Mouse (Mus musculus) lung, embryonic 15.5 days (tissue): ENCODE measurements around the gene Chd2. TPM values are rescaled to one million over a fixed set of nuclear protein-coding genes. Genes with fewer than 3 reads are reported as not detected.
"Not testable (repeated sequence)": the region's sequence is repeated elsewhere in the genome, so short reads cannot be mapped to it uniquely, and the experiment has no call there.

Source experiments
- ATAC-seq: fragments of 200-750 bp; cut with Nextera tagmentation; 2 replicates; pipeline ENCODE4 v1.8.0; 2017; ENCODE audit warnings: moderate number of reproducible peaks, borderline replicate concordance; ENCODE audit not compliant: low FRiP score, low TSS enrichment; ENCODE audit errors: extremely low read depth
- H3K27ac ChIP-seq: fragments of 300-500 bp; sonication (generic); 2 replicates; pipeline ENCODE4 v1.5.1; 2015; ENCODE audit warnings: moderate library complexity, mild to moderate bottlenecking, inconsistent platforms
- H3K27me3 ChIP-seq: fragments of 300-500 bp; sonication (generic); 2 replicates; pipeline ENCODE4 v1.6.1; 2015; ENCODE audit warnings: inconsistent platforms
- H3K36me3 ChIP-seq: fragments of 300-500 bp; sonication (generic); 2 replicates; pipeline ENCODE4 v1.6.1; 2015; ENCODE audit warnings: inconsistent platforms
- H3K4me1 ChIP-seq: fragments of 300-500 bp; sonication (generic); 2 replicates; pipeline ENCODE4 v1.6.1; 2015; ENCODE audit warnings: inconsistent platforms
- H3K4me2 ChIP-seq: fragments of 300-500 bp; sonication (generic); 2 replicates; pipeline ENCODE4 v1.6.1; 2015; ENCODE audit warnings: inconsistent platforms, mild to moderate bottlenecking, moderate library complexity
- H3K4me3 ChIP-seq: fragments of 300-500 bp; sonication (generic); 2 replicates; pipeline ENCODE4 v1.5.1; 2015; ENCODE audit warnings: mild to moderate bottlenecking, inconsistent platforms
- H3K9ac ChIP-seq: fragments of 300-500 bp; sonication (generic); 2 replicates; pipeline ENCODE4 v1.6.1; 2015; ENCODE audit warnings: inconsistent platforms
- H3K9me3 ChIP-seq: fragments of 300-500 bp; sonication (generic); 2 replicates; pipeline ENCODE4 v1.6.1; 2016; ENCODE audit warnings: inconsistent platforms
- WGBS: fragments of 180-500 bp; shearing (Covaris S2); methylation state at CpG from one replicate; pipeline ENCODE4 v1.1.7; 2015; 5-methylcytosine and 5-hydroxymethylcytosine counted together
- polyA plus RNA-seq: library from polyadenylated mRNA; unstranded; fragments of >200 nt; fragmentation: Nextera tagmentation; extraction: Ambion mirVana; gene quantifications from 2 replicates; pipeline ENCODE4 v1.2.1, GENCODE M21; 2015

The Chd2 gene
- polyA plus RNA-seq, 1 experiment from 2014 or later, result 59.0 TPM

- peak overlapping the region; percentile 89 for H3K27ac ChIP-seq
- 0 out of 2 replicates have a peak overlapping the region, but pooled peaks have one; percentile 16 for H3K9ac ChIP-seq
- H3K9me3 ChIP-seq, result no peaks in the 10 kb centered on the region
- peak; percentile 78; the same call in 1 of the 2 replicates for ATAC-seq
- H3K4me3 ChIP-seq, result no peak overlapping the region; the same call in 1 of the 2 replicates
- 18% methylated on average over 9 of the region's 9 CpGs for WGBS
- H3K27me3 ChIP-seq, result no peaks in the 10 kb centered on the region
- peaks cover 19% of the 10 kb centered on the region for H3K4me1 ChIP-seq
- peaks cover 25% of the 10 kb centered on the region for H3K36me3 ChIP-seq
- no peak overlapping the region for H3K4me2 ChIP-seq
Observed at GRCm38 (mm10) chr7:73524454-73524952, 17.1 kb downstream of the Chd2 start.

DNA sequence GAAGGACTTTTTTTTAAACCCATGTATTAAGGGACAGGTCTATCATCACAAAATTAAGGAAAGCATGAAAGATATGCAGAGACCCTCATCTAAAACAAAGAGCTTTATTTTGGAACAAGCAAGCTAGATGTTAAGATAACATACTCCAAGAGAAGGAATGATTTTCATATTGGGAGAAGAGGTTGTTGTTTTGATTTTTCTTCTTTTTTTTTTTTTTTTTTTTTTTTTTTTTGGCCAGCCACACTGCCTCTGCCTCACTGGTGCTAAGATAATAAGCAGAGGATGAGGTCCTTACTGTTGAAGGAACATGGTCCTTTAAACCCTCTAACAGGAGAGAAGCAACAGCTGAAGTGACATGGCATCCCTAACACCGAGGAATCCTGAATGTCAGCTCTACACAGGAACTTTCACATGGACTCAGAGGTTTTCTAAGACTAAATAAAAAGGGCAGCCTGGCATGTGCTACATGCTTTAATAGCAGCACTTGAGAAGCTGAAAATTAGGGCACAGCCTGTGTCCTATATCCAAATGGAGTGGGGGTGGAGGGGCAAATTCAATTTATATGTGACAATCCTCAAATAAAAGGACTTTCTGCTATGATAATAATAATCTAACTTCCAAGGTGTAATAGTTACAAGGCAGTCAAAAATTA, 17.9 kb downstream of the Chd2 start:
- H3K36me3 ChIP-seq, result peaks cover 28% of the 10 kb centered on the region
- no peak for ATAC-seq
- 81% methylated on average over 1 of the region's 1 CpGs for WGBS
- H3K4me2 ChIP-seq, result no peak overlapping the region
- no peak overlapping the region for H3K9ac ChIP-seq
- H3K27ac ChIP-seq, result peak overlapping the region; percentile 48
- H3K9me3 ChIP-seq, result no peaks in the 10 kb centered on the region
- H3K4me3 ChIP-seq, result no peak overlapping the region
- no peaks in the 10 kb centered on the region for H3K27me3 ChIP-seq
- H3K4me1 ChIP-seq, result peaks cover 15% of the 10 kb centered on the region

- Histone ChIP-seq H3K27me3 (no peaks in the 10 kb centered on the region), H3K36me3 (peaks cover 31% of the 10 kb centered on the region), H3K4me3 (no peak overlapping the region), H3K9me3 (no peaks in the 10 kb centered on the region), H3K9ac (no peak overlapping the region), H3K27ac (no peak overlapping the region), H3K4me2 (no peak overlapping the region), H3K4me1 (peaks cover 15% of the 10 kb centered on the region)
- ATAC-seq, result no peak
- 78% methylated on average over 6 of the region's 6 CpGs for WGBS
Observed at GRCm38 (mm10) chr7:73523183-73523582, 18.4 kb downstream of the Chd2 start.

DNA sequence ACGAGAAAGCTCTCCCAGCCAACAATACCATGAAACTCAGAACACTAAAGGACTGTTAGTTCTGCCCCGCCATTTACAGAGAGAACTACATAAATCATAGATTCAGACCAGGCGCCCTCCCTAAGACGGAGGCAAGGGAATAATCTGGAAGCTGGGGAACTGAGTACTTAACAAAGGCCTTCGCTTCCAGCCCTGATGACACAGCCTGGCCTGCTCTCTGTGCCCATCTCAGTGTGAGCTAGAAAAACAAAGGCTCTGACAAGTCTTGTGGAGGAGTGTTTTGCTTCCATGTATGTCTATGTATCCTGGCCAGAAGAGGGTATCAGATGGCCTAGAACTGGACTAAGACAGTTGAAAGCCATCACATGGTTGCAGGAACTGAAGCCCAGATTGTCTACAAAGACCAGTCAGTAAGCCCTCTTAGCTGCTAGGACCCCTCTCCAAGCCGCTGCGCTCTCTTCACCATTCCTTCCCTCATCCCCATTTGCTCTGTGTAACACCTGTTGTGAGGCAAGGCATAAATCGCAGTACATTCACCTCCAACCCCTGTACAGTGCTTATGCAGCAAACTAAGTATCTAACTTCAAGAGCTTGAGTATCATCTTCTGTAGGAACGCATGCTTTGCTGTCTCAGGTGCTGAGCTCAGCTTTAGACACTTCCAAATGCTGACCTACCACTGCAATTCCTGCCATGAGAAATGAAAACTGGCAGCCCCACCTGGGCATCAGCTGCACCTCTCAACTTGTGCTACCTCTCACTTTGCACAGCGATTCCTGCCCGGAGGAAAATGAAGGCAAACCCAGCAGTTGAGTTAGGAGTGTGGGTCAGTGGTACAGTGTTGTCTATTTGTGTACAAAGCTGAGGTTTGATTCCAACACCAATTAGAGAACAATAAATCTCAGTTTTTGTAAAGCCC, 20.1 kb downstream of the Chd2 start:
- no peak overlapping the region for H3K4me2 ChIP-seq
- H3K4me1 ChIP-seq, result peaks cover 15% of the 10 kb centered on the region
- ATAC-seq, result no peak
- H3K27me3 ChIP-seq, result no peaks in the 10 kb centered on the region
- WGBS, result 87% methylated on average over 11 of the region's 11 CpGs
- H3K4me3 ChIP-seq, result no peak overlapping the region
- peak overlapping the region; percentile 4; the same call in 1 of the 2 replicates for H3K9ac ChIP-seq
- peaks cover 41% of the 10 kb centered on the region for H3K36me3 ChIP-seq
- H3K27ac ChIP-seq, result 0 out of 2 replicates have a peak overlapping the region, but pooled peaks have one; percentile 3
- H3K9me3 ChIP-seq, result no peaks in the 10 kb centered on the region

GRCm38 (mm10) chr7:73520231-73520630, 21.4 kb downstream of the Chd2 start:
- Histone ChIP-seq H3K27ac (peak overlapping the region; percentile 20; the same call in 1 of the 2 replicates), H3K4me3 (no peak overlapping the region), H3K9me3 (no peaks in the 10 kb centered on the region), H3K4me1 (peaks cover 15% of the 10 kb centered on the region), H3K4me2 (no peak overlapping the region), H3K27me3 (no peaks in the 10 kb centered on the region), H3K36me3 (peaks cover 52% of the 10 kb centered on the region), H3K9ac (no peak overlapping the region)
- no peak for ATAC-seq
- 79% methylated on average over 10 of the region's 10 CpGs for WGBS

GRCm38 (mm10) chr7:73519060-73519796, 22.4 kb downstream of the Chd2 start:
- Histone ChIP-seq H3K9me3 (no peaks in the 10 kb centered on the region), H3K4me1 (peaks cover 8% of the 10 kb centered on the region; the same call in 1 of the 2 replicates), H3K9ac (no peak overlapping the region), H3K27me3 (no peaks in the 10 kb centered on the region), H3K4me3 (no peak overlapping the region), H3K27ac (no peak overlapping the region), H3K4me2 (no peak overlapping the region), H3K36me3 (peaks cover 62% of the 10 kb centered on the region)
- ATAC-seq, result 0 out of 2 replicates have a peak, but pooled peaks have one; percentile 17
- 82% methylated on average over 16 of the region's 16 CpGs for WGBS

DNA sequence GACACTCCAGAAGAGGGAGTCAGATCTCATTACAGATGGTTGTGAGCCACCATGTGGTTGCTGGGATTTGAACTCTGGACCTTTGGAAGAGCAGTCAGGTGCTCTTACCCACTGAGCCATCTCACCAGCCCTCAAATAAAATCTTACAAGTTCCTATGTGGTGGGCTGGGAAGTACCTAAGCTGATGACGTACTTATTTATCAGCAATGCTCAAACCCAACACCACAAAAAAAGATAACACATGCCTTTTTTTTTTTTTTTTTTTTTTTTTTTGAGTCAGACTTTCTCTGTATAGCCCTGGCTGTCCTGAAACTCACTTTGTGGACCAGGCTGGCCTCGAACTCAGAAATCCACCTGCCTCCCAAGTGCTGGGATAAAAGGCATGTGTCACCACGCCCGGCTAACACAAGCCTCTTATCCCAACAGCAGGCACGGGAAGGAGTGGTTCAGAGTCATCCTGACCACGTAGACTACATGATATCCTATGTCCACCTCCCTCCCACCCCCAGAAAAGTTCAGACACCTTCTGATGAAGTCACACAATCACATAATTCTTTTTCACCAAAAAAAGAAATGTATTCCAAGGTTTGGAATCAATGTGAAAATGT, 23.2 kb downstream of the Chd2 start:
- WGBS, result 84% methylated on average over 6 of the region's 6 CpGs
- not testable (repeated sequence) for H3K9me3 ChIP-seq, ATAC-seq, H3K9ac ChIP-seq, H3K4me1 ChIP-seq, H3K27me3 ChIP-seq, H3K4me2 ChIP-seq, H3K27ac ChIP-seq, H3K4me3 ChIP-seq
- peaks cover 68% of the 10 kb centered on the region for H3K36me3 ChIP-seq

- Histone ChIP-seq H3K4me2 (no peak overlapping the region), H3K27ac (no peak overlapping the region), H3K9ac (no peak overlapping the region), H3K4me1 (peaks cover 8% of the 10 kb centered on the region; the same call in 1 of the 2 replicates), H3K27me3 (no peaks in the 10 kb centered on the region), H3K36me3 (peaks cover 75% of the 10 kb centered on the region), H3K9me3 (no peaks in the 10 kb centered on the region), H3K4me3 (no peak overlapping the region)
- 41% methylated on average over 1 of the region's 1 CpGs for WGBS
- peak; percentile 47; the same call in 1 of the 2 replicates for ATAC-seq
Observed at GRCm38 (mm10) chr7:73517432-73518054, 24.1 kb downstream of the Chd2 start.

GRCm38 (mm10) chr7:73516820-73517219, 24.8 kb downstream of the Chd2 start:
- H3K27me3 ChIP-seq, result no peaks in the 10 kb centered on the region
- H3K4me1 ChIP-seq, result peaks cover 8% of the 10 kb centered on the region; the same call in 1 of the 2 replicates
- H3K36me3 ChIP-seq, result peaks cover 78% of the 10 kb centered on the region
- no peak overlapping the region for H3K4me2 ChIP-seq
- no peak overlapping the region for H3K27ac ChIP-seq
- WGBS, result 87% methylated on average over 5 of the region's 5 CpGs
- no peak overlapping the region for H3K9ac ChIP-seq
- H3K9me3 ChIP-seq, result no peaks in the 10 kb centered on the region
- ATAC-seq, result no peak
- H3K4me3 ChIP-seq, result no peak overlapping the region

- H3K9ac ChIP-seq, result no peak overlapping the region
- no peak overlapping the region for H3K4me3 ChIP-seq
- H3K4me2 ChIP-seq, result no peak overlapping the region
- H3K9me3 ChIP-seq, result no peaks in the 10 kb centered on the region
- ATAC-seq, result no peak
- no peaks in the 10 kb centered on the region for H3K27me3 ChIP-seq
- no peak overlapping the region for H3K27ac ChIP-seq
- peaks cover 86% of the 10 kb centered on the region for H3K36me3 ChIP-seq
- no peaks in the 10 kb centered on the region for H3K4me1 ChIP-seq
- 90% methylated on average over 4 of the region's 4 CpGs for WGBS
Observed at GRCm38 (mm10) chr7:73514560-73514959, 27.1 kb downstream of the Chd2 start.

- ATAC-seq, result no peak
- no peaks in the 10 kb centered on the region for H3K4me1 ChIP-seq
- H3K4me2 ChIP-seq, result no peak overlapping the region
- H3K36me3 ChIP-seq, result peaks cover 90% of the 10 kb centered on the region
- no peaks in the 10 kb centered on the region for H3K27me3 ChIP-seq
- H3K9me3 ChIP-seq, result no peaks in the 10 kb centered on the region
- H3K27ac ChIP-seq, result no peak overlapping the region
- 54% methylated on average over 2 of the region's 2 CpGs for WGBS
- no peak overlapping the region for H3K4me3 ChIP-seq
- no peak overlapping the region for H3K9ac ChIP-seq
Observed at GRCm38 (mm10) chr7:73512422-73512821, 29.2 kb downstream of the Chd2 start.
